Mouse (Mus musculus) CH12.LX (cell line): ENCODE measurements around the gene H2-DMb2. TPM values are rescaled to one million over a fixed set of nuclear protein-coding genes. Genes with fewer than 3 reads are reported as not detected.

ENCODE experiments used
- DNase-seq: peaks from one replicate; pipeline ENCODE4 v3.0.0-alpha.2; 2013; ENCODE audit errors: extremely low read depth
- H3K27ac ChIP-seq: 2 replicates; pipeline ENCODE4 v1.5.1; 2012; ENCODE audit warnings: low read depth, mild to moderate bottlenecking, control low read depth, moderate library complexity; ENCODE audit not compliant: insufficient read depth
- H3K27me3 ChIP-seq: replicated peaks from 2 replicates; pipeline ENCODE3; 2012; ENCODE audit warnings: inconsistent platforms
- H3K36me3 ChIP-seq, 2 experiments: replicated peaks in 1 of 2; 2 replicates each; pipeline versions ENCODE3 to v1.6.1; 2012; ENCODE audit warnings: inconsistent platforms in 1 of 2, low read length in 1 of 2, mild to moderate bottlenecking in 1 of 2, mixed read lengths in 1 of 2, moderate library complexity in 1 of 2; ENCODE audit not compliant: control insufficient read depth in 1 of 2, insufficient read depth in 1 of 2
- H3K4me1 ChIP-seq, 2 experiments: 2 replicates each; pipeline ENCODE4 v1.6.1; 2012; ENCODE audit warnings: inconsistent platforms in 1 of 2, moderate library complexity in 1 of 2; ENCODE audit not compliant: insufficient read depth in 2 of 2, control insufficient read depth in 1 of 2
- H3K4me2 ChIP-seq: 2 replicates; pipeline ENCODE4 v1.6.1; 2012; ENCODE audit warnings: low read depth, mild to moderate bottlenecking, control low read depth; ENCODE audit not compliant: poor library complexity, insufficient read depth, severe bottlenecking
- H3K4me3 ChIP-seq, 3 experiments: fragments of 150-350 bp in 1 of 3; sonication (generic) in 1 of 3; replicated peaks in 1 of 3; 2 replicates each; pipeline versions ENCODE3 to v1.5.1; 2011 to 2012; ENCODE audit warnings: low read depth in 2 of 3, low read length in 2 of 3, mild to moderate bottlenecking in 2 of 3, moderate library complexity in 2 of 3, control low read depth in 1 of 3, improper control_type of control experiment in 1 of 3, inconsistent platforms in 1 of 3, mixed read lengths in 1 of 3; ENCODE audit not compliant: poor library complexity in 1 of 3
- H3K79me2 ChIP-seq: replicated peaks from 2 replicates; pipeline ENCODE4 v1.6.1; 2012; ENCODE audit warnings: mild to moderate bottlenecking, moderate library complexity; ENCODE audit not compliant: control insufficient read depth, poor library complexity, insufficient read depth, severe bottlenecking; ENCODE audit errors: extremely low read depth
- H3K9ac ChIP-seq: 2 replicates; pipeline ENCODE4 v1.6.1; 2012; ENCODE audit warnings: low read depth, mild to moderate bottlenecking, control low read depth, moderate library complexity; ENCODE audit not compliant: insufficient read depth
- H3K9me3 ChIP-seq: replicated peaks from 2 replicates; pipeline ENCODE3; 2012; ENCODE audit warnings: low read length, inconsistent platforms, mixed read lengths
- BHLHE40 ChIP-seq: IDR thresholded peaks from 2 replicates; pipeline ENCODE4 v1.6.1; 2011; ENCODE audit warnings: mild to moderate bottlenecking, low read depth, low read length, improper control_type of control experiment
- CTCF ChIP-seq, 2 experiments: IDR thresholded peaks in 1 of 2; conservative IDR thresholded peaks in 1 of 2; 2 replicates each; pipeline ENCODE4 v1.5.1; 2011 to 2012; ENCODE audit warnings: low read depth in 2 of 2, low read length in 2 of 2, improper control_type of control experiment in 1 of 2, inconsistent platforms in 1 of 2, mild to moderate bottlenecking in 1 of 2, moderate library complexity in 1 of 2
- ELF1 ChIP-seq: IDR thresholded peaks from 2 replicates; pipeline ENCODE4 v1.6.1; 2014; ENCODE audit warnings: low read depth, mild to moderate bottlenecking, inconsistent platforms, low read length, improper control_type of control experiment
- EP300 ChIP-seq: IDR thresholded peaks from 2 replicates; pipeline ENCODE4 v1.6.1; 2011; ENCODE audit warnings: low read length, improper control_type of control experiment
- IRF4 ChIP-seq: IDR thresholded peaks from 2 replicates; pipeline ENCODE4 v1.6.1; 2014; ENCODE audit warnings: low read depth, mild to moderate bottlenecking, inconsistent platforms, low read length, improper control_type of control experiment
- JUN ChIP-seq: IDR thresholded peaks from 2 replicates; pipeline ENCODE4 v1.6.1; 2011; ENCODE audit warnings: low read depth, mild to moderate bottlenecking, low read length, improper control_type of control experiment, moderate library complexity; ENCODE audit not compliant: insufficient read depth
- JUND ChIP-seq: conservative IDR thresholded peaks from 2 replicates; pipeline ENCODE4 v1.6.1; 2011; ENCODE audit warnings: low read depth, low read length, improper control_type of control experiment
- KAT2A ChIP-seq: IDR thresholded peaks from 2 replicates; pipeline ENCODE4 v1.6.1; 2012; ENCODE audit warnings: low read length, improper control_type of control experiment, inconsistent platforms; ENCODE audit not compliant: insufficient replicate concordance
- NRF1 ChIP-seq: IDR thresholded peaks from 2 replicates; pipeline ENCODE4 v1.6.1; 2014; ENCODE audit warnings: low read depth, mild to moderate bottlenecking, inconsistent platforms, low read length, improper control_type of control experiment, moderate library complexity
- POLR2AphosphoS2 ChIP-seq: IDR thresholded peaks from 2 replicates; pipeline ENCODE4 v1.6.1; 2011; ENCODE audit warnings: low read depth, low read length, improper control_type of control experiment
- RAD21 ChIP-seq: IDR thresholded peaks from 2 replicates; pipeline ENCODE4 v1.6.1; 2011; ENCODE audit warnings: low read depth, mild to moderate bottlenecking, low read length, improper control_type of control experiment, moderate library complexity
- SMC3 ChIP-seq: IDR thresholded peaks from 2 replicates; pipeline ENCODE4 v1.6.1; 2011; ENCODE audit warnings: low read depth, low read length, improper control_type of control experiment
- TBP ChIP-seq: conservative IDR thresholded peaks from 2 replicates; pipeline ENCODE4 v1.6.1; 2011; ENCODE audit warnings: low read depth, low read length, improper control_type of control experiment
- TCF12 ChIP-seq: IDR thresholded peaks from 2 replicates; pipeline ENCODE4 v1.6.1; 2014; ENCODE audit warnings: low read depth, mild to moderate bottlenecking, inconsistent platforms, low read length, improper control_type of control experiment
- UBTF ChIP-seq: IDR thresholded peaks from 2 replicates; pipeline ENCODE4 v1.6.1; 2012; ENCODE audit warnings: low read depth, mild to moderate bottlenecking, inconsistent platforms, low read length, improper control_type of control experiment, moderate library complexity
- USF1 ChIP-seq: IDR thresholded peaks from 2 replicates; pipeline ENCODE4 v1.6.1; 2014; ENCODE audit warnings: low read depth, mild to moderate bottlenecking, inconsistent platforms, low read length, improper control_type of control experiment
- USF2 ChIP-seq: conservative IDR thresholded peaks from 2 replicates; pipeline ENCODE4 v1.6.1; 2011; ENCODE audit warnings: low read depth, low read length, improper control_type of control experiment
- ZC3H11A ChIP-seq: IDR thresholded peaks from 2 replicates; pipeline ENCODE4 v1.6.1; 2012; ENCODE audit warnings: low read depth, mild to moderate bottlenecking, inconsistent platforms, low read length, improper control_type of control experiment
- ZKSCAN1 ChIP-seq: IDR thresholded peaks from 2 replicates; pipeline ENCODE4 v1.6.1; 2012; ENCODE audit warnings: low read depth, inconsistent platforms, low read length, improper control_type of control experiment, borderline replicate concordance
- ZMIZ1 ChIP-seq: IDR thresholded peaks from 2 replicates; pipeline ENCODE4 v1.6.1; 2012; ENCODE audit warnings: low read depth, mild to moderate bottlenecking, inconsistent platforms, low read length, improper control_type of control experiment
- dilution Hi-C: fragments of 300-500 bp; cut with MboI; formaldehyde crosslinking; loops from 2 replicates; pipeline ENCODE4 v1.14.3; 2020; ENCODE audit warnings: low sequenced_read_pairs; ENCODE audit not compliant: extremely low pct_unique_long_range_greater_than_20kb, extremely low pct_ligation_motif_present
- in situ Hi-C: fragments of 300-500 bp; cut with MboI; formaldehyde crosslinking; loops from 3 replicates; pipeline ENCODE4 v1.14.3; 2019; ENCODE audit warnings: low sequenced_read_pairs, low pct_ligation_motif_present, low pct_unique_long_range_greater_than_20kb, mixed read lengths
- polyA plus RNA-seq: library from polyadenylated mRNA; unstranded; fragments of >175 nt; gene quantifications from 2 replicates; pipeline ENCODE4 v1.2.1, GENCODE M21; 2012; ENCODE audit warnings: low read depth; ENCODE audit not compliant: insufficient read length
- total RNA-seq, 2 experiments: library from RNA; depleted of rRNA; stranded (reverse); fragments of 300-350 nt in 1 of 2; fragments of >200 nt in 1 of 2; gene quantifications; 2 replicates each; pipeline ENCODE4 v1.2.3; 2012 to 2014

H2-DMb2 gene
- total and polyA plus RNA-seq, 3 experiments = 107 to 199 (median 175) TPM

GRCm38 (mm10) chr17:34106555-34106954 is 36.6 kb upstream of the H2-DMb2 start:
- Histone ChIP-seq H3K27ac (no peak overlapping the region), H3K4me2 (no peak overlapping the region), H3K27me3 (no peaks in the 10 kb centered on the region)
- TF ChIP-seq RAD21 = no peak
- TF ChIP-seq ZC3H11A = no peak
- no peak for TF ChIP-seq IRF4
- no peak for TF ChIP-seq NRF1
- no peak for TF ChIP-seq USF1
- no peak for TF ChIP-seq KAT2A
- no peak for TF ChIP-seq CTCF (conservative IDR thresholded peaks at IDR 0.05 in 1 of 2, IDR thresholded peaks at IDR 0.05 in 1 of 2; ENCODE audit: low read depth in 2 of 2, low read length in 2 of 2)
- TF ChIP-seq JUN = no peak
- no peak for TF ChIP-seq ZKSCAN1
- no peak for TF ChIP-seq ELF1
- no peak for TF ChIP-seq TCF12
- TF ChIP-seq SMC3 = no peak
- TF ChIP-seq UBTF = no peak
- no peak for TF ChIP-seq USF2
- TF ChIP-seq TBP = no peak
- TF ChIP-seq EP300 = no peak
- TF ChIP-seq JUND = no peak
- no peak for TF ChIP-seq ZMIZ1
- TF ChIP-seq POLR2AphosphoS2 = no peak
- TF ChIP-seq, all 38 proteins: peak for 0
- Histone ChIP-seq H3K36me3 (peaks cover 7 to 26% of the 10 kb centered on the region in 2 experiments), H3K9ac (no peak overlapping the region), H3K4me1 (peaks cover 13 to 25% of the 10 kb centered on the region in 2 experiments), H3K79me2 (no peaks in the 10 kb centered on the region), H3K9me3 (peaks cover 4% of the 10 kb centered on the region), H3K4me3 (no peak overlapping the region)
- no peak for DNase-seq
- in situ Hi-C loops = no loop called here
- dilution Hi-C loops = no loop called here

DNA sequence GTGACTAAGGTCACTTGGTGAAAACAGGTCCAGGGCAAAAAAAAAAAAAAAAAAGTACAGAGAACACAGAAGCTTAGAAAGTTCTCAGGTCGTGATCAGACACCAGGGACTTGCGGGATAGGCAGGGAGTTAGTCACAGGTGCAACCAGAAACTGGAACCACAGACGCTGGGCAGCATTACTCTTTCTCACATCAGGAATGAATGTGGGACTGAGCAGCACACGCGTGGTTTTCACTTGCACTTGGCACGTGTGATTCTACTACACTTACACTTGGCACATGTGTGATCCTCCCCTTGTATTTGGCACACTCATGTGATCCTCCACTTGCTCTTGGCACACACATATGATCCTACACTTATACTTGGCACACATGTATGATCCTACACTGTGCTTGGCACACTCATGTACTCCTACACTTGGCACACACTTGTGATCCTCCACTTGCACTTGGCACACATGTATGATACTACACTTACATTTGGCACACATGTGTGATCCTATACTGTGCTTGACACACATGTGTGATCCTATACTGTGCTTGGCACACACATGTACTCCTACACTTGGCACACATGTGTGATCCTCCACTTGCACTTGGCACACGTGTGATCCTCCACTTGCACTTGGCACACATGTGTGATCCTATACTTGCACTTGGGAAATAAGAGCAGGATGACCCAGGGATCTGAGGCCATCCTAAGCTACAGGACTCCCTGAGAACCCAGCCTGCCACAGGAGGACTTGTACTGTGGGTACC is 35.8 kb upstream of the H2-DMb2 start:
- H3K4me1 ChIP-seq = peaks cover 10 to 22% of the 10 kb centered on the region in 2 experiments
- no peak for TF ChIP-seq NRF1
- TF ChIP-seq BHLHE40 = peak; percentile 59; the same call in 1 of the 2 replicates
- no peak overlapping the region for H3K9ac ChIP-seq
- dilution Hi-C loops (no loop called here), in situ Hi-C loops (no loop called here)
- no peak for DNase-seq
- H3K4me3 ChIP-seq = no peak overlapping the region
- H3K79me2 ChIP-seq = no peaks in the 10 kb centered on the region
- H3K9me3 ChIP-seq = peaks cover 4% of the 10 kb centered on the region
- no peaks in the 10 kb centered on the region for H3K27me3 ChIP-seq
- no peak overlapping the region for H3K4me2 ChIP-seq
- peaks cover 13 to 34% of the 10 kb centered on the region in 2 experiments for H3K36me3 ChIP-seq
- H3K27ac ChIP-seq = no peak overlapping the region
